Mouse (Mus musculus): Measurements from ENCODE around the gene Slc38a11. TPM values are rescaled to one million over a fixed set of nuclear protein-coding genes. Genes with fewer than 3 reads are reported as not detected.

The Slc38a11 gene
- total and polyA plus RNA-seq, 3 experiments = not detected

- dilution Hi-C loops (cut with MboI; ENCODE audit: extremely low pct_ligation_motif_present, extremely low pct_unique_long_range_greater_than_20kb, low sequenced_read_pairs) = no loop called here
- no peak overlapping the region for H3K27ac ChIP-seq (ENCODE audit: insufficient read depth, low read depth)
- no peak overlapping the region for H3K9ac ChIP-seq (ENCODE audit: insufficient read depth, low read depth)
- TF ChIP-seq JUN (IDR thresholded peaks at IDR 0.05; ENCODE audit: insufficient read depth, low read depth, low read length) (no peak), USF1 (IDR thresholded peaks at IDR 0.05; ENCODE audit: low read depth, low read length) (no peak)
- H3K27me3 ChIP-seq (replicated peaks) = no peaks in the 10 kb centered on the region
- H3K36me3 ChIP-seq (replicated peaks in 1 of 2; ENCODE audit: control insufficient read depth in 1 of 2, insufficient read depth in 1 of 2, low read length in 1 of 2) = no peaks in the 10 kb centered on the region
- DNase-seq (ENCODE audit: extremely low read depth) = no peak
- H3K79me2 ChIP-seq (replicated peaks; ENCODE audit: control insufficient read depth, extremely low read depth, insufficient read depth, poor library complexity, severe bottlenecking) = no peaks in the 10 kb centered on the region
- H3K9me3 ChIP-seq (replicated peaks; ENCODE audit: low read length) = no peaks in the 10 kb centered on the region
- H3K4me2 ChIP-seq (ENCODE audit: insufficient read depth, low read depth, poor library complexity, severe bottlenecking) = no peak overlapping the region
- 0 out of 4 replicates have a peak, but pooled peaks cover 0 to 3% of the 10 kb centered on the region in 2 experiments for H3K4me1 ChIP-seq (ENCODE audit: control insufficient read depth in 1 of 2, insufficient read depth in 2 of 2)
- no peak overlapping the region for H3K4me3 ChIP-seq (replicated peaks in 1 of 3; ENCODE audit: low read depth in 2 of 3, low read length in 2 of 3, poor library complexity in 1 of 3)
- in situ Hi-C loops (cut with MboI; ENCODE audit: low pct_ligation_motif_present, low pct_unique_long_range_greater_than_20kb, low sequenced_read_pairs) = no loop called here
Measured at GRCm38 (mm10) chr2:65405407-65405806, 41.6 kb upstream of the Slc38a11 start.

DNA sequence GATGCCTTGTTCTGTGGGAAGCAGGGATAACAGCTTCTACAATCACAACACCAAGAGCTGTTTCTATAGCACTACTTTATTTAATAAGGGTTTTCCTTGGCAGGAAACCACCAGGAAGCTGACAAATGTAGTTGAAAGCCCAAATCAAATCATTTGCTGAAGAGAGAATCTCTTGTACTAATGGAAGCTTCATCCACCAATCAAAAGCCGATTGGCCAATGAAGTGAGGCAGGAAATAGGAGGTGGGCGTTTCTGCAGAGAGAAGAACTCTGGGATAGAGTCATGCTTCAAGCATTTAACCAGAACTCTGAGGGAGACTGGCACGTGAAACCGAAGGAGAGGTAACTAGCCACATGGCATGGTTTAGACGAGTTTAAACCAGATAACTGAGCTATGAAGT lies 38.2 kb upstream of the Slc38a11 start:
- dilution Hi-C loops (cut with MboI; ENCODE audit: extremely low pct_ligation_motif_present, extremely low pct_unique_long_range_greater_than_20kb, low sequenced_read_pairs) = no loop called here
- H3K9ac ChIP-seq (ENCODE audit: insufficient read depth, low read depth) = no peak overlapping the region
- in situ Hi-C loops (cut with MboI; ENCODE audit: low pct_ligation_motif_present, low pct_unique_long_range_greater_than_20kb, low sequenced_read_pairs) = no loop called here
- H3K4me1 ChIP-seq (ENCODE audit: control insufficient read depth in 1 of 2, insufficient read depth in 2 of 2) = 0 out of 4 replicates have a peak, but pooled peaks cover 0 to 3% of the 10 kb centered on the region in 2 experiments
- H3K27me3 ChIP-seq (replicated peaks) = no peaks in the 10 kb centered on the region
- no peaks in the 10 kb centered on the region for H3K79me2 ChIP-seq (replicated peaks; ENCODE audit: control insufficient read depth, extremely low read depth, insufficient read depth, poor library complexity, severe bottlenecking)
- no peak overlapping the region for H3K4me3 ChIP-seq (replicated peaks in 1 of 3; ENCODE audit: low read depth in 2 of 3, low read length in 2 of 3, poor library complexity in 1 of 3)
- TF ChIP-seq BHLHE40 (IDR thresholded peaks at IDR 0.05; ENCODE audit: low read depth, low read length) = 0 out of 2 replicates have a peak, but pooled peaks have one; percentile 36
- no peak for TF ChIP-seq JUND (conservative IDR thresholded peaks at IDR 0.05; ENCODE audit: low read depth, low read length)
- H3K27ac ChIP-seq (ENCODE audit: insufficient read depth, low read depth) = no peak overlapping the region
- no peak for DNase-seq (ENCODE audit: extremely low read depth)
- H3K36me3 ChIP-seq (replicated peaks in 1 of 2; ENCODE audit: control insufficient read depth in 1 of 2, insufficient read depth in 1 of 2, low read length in 1 of 2) = no peaks in the 10 kb centered on the region
- H3K4me2 ChIP-seq (ENCODE audit: insufficient read depth, low read depth, poor library complexity, severe bottlenecking) = 0 out of 2 replicates have a peak overlapping the region, but pooled peaks have one; percentile 27
- H3K9me3 ChIP-seq (replicated peaks; ENCODE audit: low read length) = no peaks in the 10 kb centered on the region

DNA sequence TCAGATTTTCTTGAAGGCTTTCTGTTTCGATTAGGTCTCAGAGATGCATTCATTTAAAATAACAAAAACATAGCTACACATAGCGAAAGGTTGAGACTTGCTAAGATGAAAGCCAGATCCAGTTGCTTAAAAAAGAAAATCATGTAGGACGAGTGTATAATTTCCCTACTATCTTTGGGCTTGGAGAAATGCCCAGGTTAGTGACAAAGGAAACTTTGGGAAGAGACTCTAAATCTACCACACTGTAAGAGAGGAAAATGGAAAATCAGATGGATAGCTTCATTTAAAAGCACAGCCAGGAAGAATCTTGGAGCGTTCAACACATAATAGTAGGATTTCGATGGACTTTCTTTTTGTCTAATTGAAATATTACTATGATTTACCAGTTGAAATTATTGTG lies 36.1 kb upstream of the Slc38a11 start:
- H3K27ac ChIP-seq (ENCODE audit: insufficient read depth, low read depth) = no peak overlapping the region
- H3K9me3 ChIP-seq (replicated peaks; ENCODE audit: low read length) = no peaks in the 10 kb centered on the region
- dilution Hi-C loops (cut with MboI; ENCODE audit: extremely low pct_ligation_motif_present, extremely low pct_unique_long_range_greater_than_20kb, low sequenced_read_pairs) = no loop called here
- no peak for DNase-seq (ENCODE audit: extremely low read depth)
- H3K9ac ChIP-seq (ENCODE audit: insufficient read depth, low read depth) = no peak overlapping the region
- TF ChIP-seq USF2 (conservative IDR thresholded peaks at IDR 0.05; ENCODE audit: low read depth, low read length) (no peak), IRF4 (IDR thresholded peaks at IDR 0.05; ENCODE audit: low read depth, low read length) (no peak), USF1 (IDR thresholded peaks at IDR 0.05; ENCODE audit: low read depth, low read length) (no peak), BHLHE40 (IDR thresholded peaks at IDR 0.05; ENCODE audit: low read depth, low read length) (no peak), UBTF (IDR thresholded peaks at IDR 0.05; ENCODE audit: low read depth, low read length) (no peak), HCFC1 (IDR thresholded peaks at IDR 0.05; ENCODE audit: low read depth, low read length) (no peak), GABPA (IDR thresholded peaks at IDR 0.05; ENCODE audit: insufficient replicate concordance, low read depth, low read length) (no peak), PAX5 (IDR thresholded peaks at IDR 0.05; ENCODE audit: low read length) (no peak), MEF2A (IDR thresholded peaks at IDR 0.05; ENCODE audit: borderline replicate concordance, low read depth, low read length) (no peak), RAD21 (IDR thresholded peaks at IDR 0.05; ENCODE audit: low read depth, low read length) (no peak), ELF1 (IDR thresholded peaks at IDR 0.05; ENCODE audit: low read depth, low read length) (no peak), JUN (IDR thresholded peaks at IDR 0.05; ENCODE audit: insufficient read depth, low read depth, low read length) (no peak), EP300 (IDR thresholded peaks at IDR 0.05; ENCODE audit: low read length) (no peak), ZC3H11A (IDR thresholded peaks at IDR 0.05; ENCODE audit: low read depth, low read length) (no peak), ETS1 (conservative IDR thresholded peaks at IDR 0.05; ENCODE audit: low read depth, low read length) (no peak), SMC3 (IDR thresholded peaks at IDR 0.05; ENCODE audit: low read depth, low read length) (no peak), JUND (conservative IDR thresholded peaks at IDR 0.05; ENCODE audit: low read depth, low read length) (no peak), MXI1 (IDR thresholded peaks at IDR 0.05; ENCODE audit: low read depth, low read length) (no peak), CHD1 (IDR thresholded peaks at IDR 0.05; ENCODE audit: low read depth, low read length) (no peak), MAZ (IDR thresholded peaks at IDR 0.05; ENCODE audit: low read depth, low read length) (no peak)
- H3K4me1 ChIP-seq (ENCODE audit: control insufficient read depth in 1 of 2, insufficient read depth in 2 of 2) = 0 out of 4 replicates have a peak, but pooled peaks cover 0 to 3% of the 10 kb centered on the region in 2 experiments
- H3K79me2 ChIP-seq (replicated peaks; ENCODE audit: control insufficient read depth, extremely low read depth, insufficient read depth, poor library complexity, severe bottlenecking) = no peaks in the 10 kb centered on the region
- H3K4me3 ChIP-seq (replicated peaks in 1 of 3; ENCODE audit: low read depth in 2 of 3, low read length in 2 of 3, poor library complexity in 1 of 3) = no peak overlapping the region
- no peak overlapping the region for H3K4me2 ChIP-seq (ENCODE audit: insufficient read depth, low read depth, poor library complexity, severe bottlenecking)
- H3K36me3 ChIP-seq (replicated peaks in 1 of 2; ENCODE audit: control insufficient read depth in 1 of 2, insufficient read depth in 1 of 2, low read length in 1 of 2) = no peaks in the 10 kb centered on the region
- in situ Hi-C loops (cut with MboI; ENCODE audit: low pct_ligation_motif_present, low pct_unique_long_range_greater_than_20kb, low sequenced_read_pairs) = no loop called here
- no peaks in the 10 kb centered on the region for H3K27me3 ChIP-seq (replicated peaks)

Measured in CH12.LX (cell line).